Mouse (Mus musculus) cerebellum, postnatal 10 days (tissue): ENCODE measurements around the gene Auts2.

Experiments
- DNase-seq, 2 experiments: peaks; one replicate each; pipeline ENCODE4 v3.0.0; 2021; ENCODE audit warnings: mixed read lengths in 2 of 2

The Auts2 gene

GRCm38 (mm10) chr5:131492535-131492934 is 1050.6 kb downstream of the Auts2 start:
- peak in 1 of 2 experiments; percentile 30 for DNase-seq

GRCm38 (mm10) chr5:131491843-131492242 is 1051.3 kb downstream of the Auts2 start:
- DNase-seq, result no peak

DNA sequence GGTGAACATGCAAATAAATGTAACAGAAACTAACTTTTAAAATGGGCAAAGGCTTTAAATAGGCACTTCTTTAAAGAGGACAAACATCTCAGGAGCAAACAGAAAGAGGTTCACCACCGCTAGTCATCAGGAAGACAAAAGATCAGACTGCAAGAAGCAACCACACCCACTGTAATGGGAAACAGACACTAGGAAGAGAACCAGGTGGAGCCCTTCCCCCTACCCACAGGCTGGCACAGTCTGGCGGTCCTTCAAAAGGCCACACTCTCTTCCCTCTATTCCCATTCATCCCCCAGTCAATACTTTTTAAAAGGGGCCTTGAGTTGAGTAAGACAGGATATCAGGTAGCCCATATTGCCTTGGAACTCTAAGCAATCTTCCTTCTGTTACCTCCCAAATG is 1052.3 kb downstream of the Auts2 start:
- DNase-seq, result no peak

GRCm38 (mm10) chr5:131489846-131490245 is 1053.3 kb downstream of the Auts2 start:
- DNase-seq, result no peak

GRCm38 (mm10) chr5:131486527-131486926 is 1056.6 kb downstream of the Auts2 start:
- no peak for DNase-seq

DNA sequence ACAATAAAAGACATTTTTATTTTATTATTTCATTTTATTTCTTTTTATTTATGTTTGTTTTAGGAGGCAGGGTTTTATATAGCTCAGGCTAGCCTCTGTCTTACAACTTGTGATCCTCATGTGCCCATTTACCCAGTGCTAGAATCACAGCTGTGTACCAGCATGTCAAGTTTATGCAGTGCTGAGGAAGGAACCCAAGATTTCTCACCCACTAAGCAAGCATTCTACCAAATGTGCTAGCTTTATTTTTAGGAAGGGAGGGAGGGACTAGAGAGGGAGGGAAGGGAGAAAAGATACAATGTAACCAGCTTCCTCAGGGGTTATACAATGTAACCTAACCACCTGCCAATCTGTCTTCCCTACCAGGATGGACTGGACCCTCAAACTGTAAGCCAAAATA is 1067.9 kb downstream of the Auts2 start:
- no peak for DNase-seq

- no peak for DNase-seq
Measured at GRCm38 (mm10) chr5:131468609-131469008, 1074.5 kb downstream of the Auts2 start.

- DNase-seq, result no peak
Measured at GRCm38 (mm10) chr5:131466131-131466530, 1077.0 kb downstream of the Auts2 start.

GRCm38 (mm10) chr5:131463402-131463801 is 1079.7 kb downstream of the Auts2 start:
- DNase-seq, result no peak

GRCm38 (mm10) chr5:131459951-131460350 is 1083.2 kb downstream of the Auts2 start:
- peak in 1 of 2 experiments; percentile 36 for DNase-seq

DNA sequence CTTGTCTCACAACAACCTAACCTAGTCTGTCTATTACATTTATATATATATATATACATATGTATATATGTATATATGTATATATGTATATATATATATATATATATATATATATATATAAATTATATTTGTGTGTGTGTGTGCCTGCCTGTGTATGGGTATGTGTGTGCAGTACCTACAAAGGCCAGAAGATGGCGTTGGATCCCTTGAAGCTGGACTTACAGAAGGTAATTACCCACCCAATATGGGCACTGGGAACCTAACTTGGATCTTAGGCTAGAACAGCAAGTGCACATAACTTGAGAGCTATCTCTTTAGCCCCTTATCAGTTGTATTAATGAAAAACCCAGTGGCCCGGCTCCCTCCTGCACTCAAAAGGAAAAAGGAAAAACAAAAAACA is 1083.6 kb downstream of the Auts2 start:
- DNase-seq, result peak in 1 of 2 experiments; percentile 21

- DNase-seq, result no peak
Measured at GRCm38 (mm10) chr5:131458700-131459099, 1084.4 kb downstream of the Auts2 start.

DNA sequence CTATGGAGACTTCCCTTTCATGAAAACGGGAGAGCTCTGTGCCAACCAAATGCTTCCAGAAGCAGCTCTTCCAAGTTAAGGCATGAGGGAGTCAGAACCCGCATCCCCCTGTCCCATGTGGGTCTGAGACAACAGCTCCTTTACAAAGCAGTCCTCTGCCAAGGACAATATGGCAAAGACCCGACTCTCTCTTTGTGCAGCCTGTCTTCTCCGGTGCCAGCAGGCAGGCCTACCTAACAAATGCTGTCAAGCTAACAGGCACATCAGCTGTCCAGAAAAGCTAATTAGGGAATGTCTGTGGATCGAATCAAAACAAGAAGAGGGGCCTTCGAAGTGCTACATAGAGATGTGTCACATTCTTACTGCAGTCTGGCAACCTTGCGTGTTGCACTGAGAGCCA is 1085.1 kb downstream of the Auts2 start:
- peak; percentile 71 to 78 for DNase-seq

DNA sequence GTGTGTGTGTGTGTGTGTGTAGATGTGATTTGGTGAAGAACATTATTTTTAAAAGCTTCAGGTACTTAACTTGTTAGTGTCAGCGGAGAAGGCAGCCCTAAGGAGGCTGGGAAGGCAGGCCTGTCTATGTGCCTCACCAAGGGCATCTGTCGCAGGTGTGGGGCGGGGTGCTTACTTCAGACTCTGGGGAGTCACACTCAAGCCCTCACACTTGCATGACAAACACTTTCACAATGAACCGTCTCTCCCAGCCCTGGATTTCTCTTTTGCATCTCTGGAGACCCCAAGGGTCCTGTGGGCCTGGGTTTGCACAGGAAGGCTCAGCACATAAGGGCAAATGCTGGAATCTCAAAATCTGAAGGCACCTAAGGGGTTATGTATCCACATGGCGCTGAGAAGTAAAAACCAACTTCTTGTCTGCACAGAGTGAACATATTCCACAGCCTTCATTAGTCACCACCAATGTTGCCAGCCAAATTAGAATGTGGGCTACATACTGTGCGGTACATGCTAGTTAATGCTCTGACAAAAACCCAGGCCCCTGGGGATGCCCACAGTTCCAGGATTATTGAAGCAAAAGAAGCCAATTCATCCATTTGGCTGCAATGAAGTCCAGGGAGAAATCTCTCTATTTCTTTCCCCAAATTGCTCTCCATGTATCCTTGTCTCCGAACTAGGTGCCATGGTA is 1093.8 kb downstream of the Auts2 start:
- DNase-seq, result no peak

- peak; percentile 43 to 44 for DNase-seq
Measured at GRCm38 (mm10) chr5:131435239-131435876, 1107.8 kb downstream of the Auts2 start.

GRCm38 (mm10) chr5:131433291-131433690 is 1109.9 kb downstream of the Auts2 start:
- no peak for DNase-seq

DNA sequence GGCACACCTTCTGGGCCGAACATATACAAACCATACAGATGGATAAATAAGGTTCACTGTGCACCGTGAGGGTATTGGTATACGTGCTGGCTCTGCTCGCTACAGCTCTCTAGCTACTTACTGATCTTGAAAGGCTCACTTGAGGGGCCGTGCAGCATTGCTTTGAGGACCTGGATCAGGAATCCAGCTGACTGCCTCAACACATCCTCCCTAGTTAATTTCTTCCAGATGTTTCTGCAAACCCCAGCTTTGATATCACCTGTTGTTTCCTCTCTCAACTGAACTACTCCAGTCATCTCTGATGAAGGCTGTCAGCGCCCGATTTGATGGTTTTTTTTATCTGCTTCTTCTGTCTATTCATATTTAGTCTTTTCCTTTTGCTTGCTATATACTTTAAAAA is 1111.2 kb downstream of the Auts2 start:
- DNase-seq, result no peak

- DNase-seq, result peak; percentile 86 to 92
Measured at GRCm38 (mm10) chr5:131430109-131430508, 1113.0 kb downstream of the Auts2 start.

GRCm38 (mm10) chr5:131429563-131429962 is 1113.6 kb downstream of the Auts2 start:
- peak; percentile 37 to 45 for DNase-seq

GRCm38 (mm10) chr5:131427734-131428413 is 1115.3 kb downstream of the Auts2 start:
- DNase-seq, result peak; percentile 88 to 92

GRCm38 (mm10) chr5:131422737-131423136 is 1120.4 kb downstream of the Auts2 start:
- no peak for DNase-seq

- no peak for DNase-seq
Measured at GRCm38 (mm10) chr5:131420406-131420805, 1122.7 kb downstream of the Auts2 start.

DNA sequence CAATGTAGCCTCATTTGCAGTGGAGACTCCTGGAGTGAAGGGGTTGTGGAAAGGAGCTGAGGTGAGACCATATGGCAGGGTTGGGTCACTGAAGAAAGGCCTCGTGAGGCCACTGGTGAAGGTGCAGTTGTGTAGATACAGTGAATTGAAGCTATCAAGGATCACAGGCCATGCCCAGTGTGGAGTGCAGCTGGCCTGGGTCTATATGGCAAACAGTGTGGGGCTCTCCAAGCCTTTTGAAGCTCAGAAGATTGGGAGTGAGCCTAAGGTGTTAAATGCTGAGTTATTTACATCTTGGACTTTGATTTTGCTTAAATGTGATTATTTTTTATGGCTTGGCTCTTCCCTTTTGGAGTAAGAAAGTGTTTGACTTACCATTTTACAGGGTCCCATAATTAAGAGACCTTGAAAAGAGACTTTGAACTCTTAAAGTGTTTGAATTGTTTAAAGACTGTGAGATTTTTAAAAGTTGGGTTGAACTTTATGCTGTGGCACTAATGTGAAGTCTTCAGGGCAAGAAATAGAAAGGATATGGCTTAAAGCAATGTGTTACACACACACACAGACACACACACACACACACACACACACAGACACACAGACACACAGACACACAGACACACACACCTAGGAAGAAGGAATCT is 1127.1 kb downstream of the Auts2 start:
- no peak for DNase-seq
